Mouse (Mus musculus): ENCODE measurements around the gene Cdh22. TPM values are rescaled to one million over a fixed set of nuclear protein-coding genes. Genes with fewer than 3 reads are reported as not detected.

Cdh22 gene
- polyA plus RNA-seq, 1 experiment from 2014 or later: 0.91 TPM

- WGBS: 65% methylated on average over 4 of the region's 4 CpGs
- H3K27ac ChIP-seq (replicated peaks): no peak overlapping the region
- H3K9me3 ChIP-seq: no peaks in the 10 kb centered on the region
- H3K4me1 ChIP-seq: peaks cover 19% of the 10 kb centered on the region
- H3K36me3 ChIP-seq (replicated peaks): no peaks in the 10 kb centered on the region
- no peak overlapping the region for H3K4me3 ChIP-seq
- DNase-seq (ENCODE audit: low spot score): no peak
- H3K27me3 ChIP-seq (replicated peaks; ENCODE audit: low read depth, poor library complexity, severe bottlenecking): peaks cover 19% of the 10 kb centered on the region; the same call in 1 of the 2 replicates
Measured at GRCm38 (mm10) chr2:165158317-165158716, 76.3 kb downstream of the Cdh22 start.

DNA sequence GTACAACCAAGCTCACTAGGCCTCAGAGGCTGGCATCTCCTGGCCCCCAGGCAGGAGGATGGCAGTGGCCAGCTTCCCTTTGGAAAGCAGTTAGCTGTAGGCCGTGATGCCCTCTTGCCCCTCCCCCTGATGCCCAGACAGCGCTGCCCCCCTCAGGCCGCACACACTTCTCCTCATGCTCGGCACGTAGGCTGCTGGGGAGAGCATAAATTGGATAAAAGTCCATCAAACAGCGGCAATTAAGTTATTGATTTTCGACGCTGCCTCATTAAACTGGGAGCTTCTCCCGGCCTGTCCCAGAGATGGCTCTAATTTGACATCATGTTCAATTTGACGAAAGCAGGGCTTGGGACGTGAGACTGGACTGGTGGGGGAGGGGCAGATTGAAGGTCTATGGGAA is 76.8 kb downstream of the Cdh22 start:
- H3K36me3 ChIP-seq (replicated peaks): no peaks in the 10 kb centered on the region
- peaks cover 23% of the 10 kb centered on the region for H3K27me3 ChIP-seq (replicated peaks; ENCODE audit: low read depth, poor library complexity, severe bottlenecking)
- WGBS: 69% methylated on average over 11 of the region's 11 CpGs
- no peak for DNase-seq (ENCODE audit: low spot score)
- no peak overlapping the region for H3K4me3 ChIP-seq
- no peaks in the 10 kb centered on the region for H3K9me3 ChIP-seq
- H3K27ac ChIP-seq (replicated peaks): no peak overlapping the region
- H3K4me1 ChIP-seq: peaks cover 19% of the 10 kb centered on the region

DNA sequence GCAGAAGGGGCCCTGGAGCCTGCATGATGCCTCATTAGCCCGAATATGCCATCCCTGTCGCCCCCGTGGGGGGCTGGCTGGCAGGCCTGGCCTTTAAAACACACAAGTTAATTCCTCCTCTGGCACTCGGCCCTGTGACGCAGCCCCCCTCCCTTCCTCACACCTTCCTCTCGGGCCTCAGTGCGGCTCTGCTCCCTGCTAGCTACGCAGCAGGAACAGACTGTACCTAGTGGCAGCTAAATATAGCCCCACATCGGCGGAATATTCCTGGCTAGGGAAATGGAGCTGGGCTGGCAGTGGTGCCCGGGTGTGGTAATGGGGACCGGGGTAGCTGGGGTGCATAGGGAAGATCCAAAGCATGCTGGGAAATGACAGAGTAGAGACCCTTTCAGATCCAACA is 81.6 kb downstream of the Cdh22 start:
- peaks cover 12% of the 10 kb centered on the region; the same call in 1 of the 2 replicates for H3K4me1 ChIP-seq
- DNase-seq (ENCODE audit: low spot score): no peak
- H3K9me3 ChIP-seq: no peaks in the 10 kb centered on the region
- no peak overlapping the region for H3K4me3 ChIP-seq
- 53% methylated on average over 12 of the region's 12 CpGs for WGBS
- H3K27me3 ChIP-seq (replicated peaks; ENCODE audit: low read depth, poor library complexity, severe bottlenecking): peaks cover 15% of the 10 kb centered on the region
- H3K36me3 ChIP-seq (replicated peaks): no peaks in the 10 kb centered on the region
- no peak overlapping the region for H3K27ac ChIP-seq (replicated peaks)

DNA sequence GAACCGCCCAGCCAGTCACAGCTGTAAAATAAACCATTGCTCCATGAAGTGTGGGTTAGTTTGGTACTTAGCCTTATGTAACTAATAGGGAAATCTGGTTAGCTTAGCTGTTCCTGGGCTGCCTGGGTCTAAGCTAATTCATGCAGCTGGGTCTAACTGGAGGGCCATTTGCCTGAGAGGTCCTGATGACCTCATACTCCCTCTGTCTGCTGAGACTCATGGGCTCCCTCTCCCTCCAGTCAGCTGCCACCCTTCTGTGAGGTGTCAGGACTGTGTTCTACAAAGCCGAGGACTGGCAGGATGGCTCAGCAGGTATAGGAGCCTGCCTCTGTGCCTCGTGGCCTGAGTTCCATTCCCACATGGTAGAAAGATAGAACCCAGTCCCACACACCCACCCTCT is 84.9 kb downstream of the Cdh22 start:
- DNase-seq (ENCODE audit: low spot score): no peak
- Histone ChIP-seq H3K27me3 (replicated peaks; ENCODE audit: low read depth, poor library complexity, severe bottlenecking) (peaks cover 26% of the 10 kb centered on the region), H3K9me3 (no peaks in the 10 kb centered on the region), H3K27ac (replicated peaks) (no peak overlapping the region), H3K4me3 (no peak overlapping the region), H3K36me3 (replicated peaks) (no peaks in the 10 kb centered on the region), H3K4me1 (0 out of 2 replicates have a peak, but pooled peaks cover 9% of the 10 kb centered on the region)
- WGBS: 75% methylated on average over 3 of the region's 3 CpGs

GRCm38 (mm10) chr2:165145821-165146220 is 88.8 kb downstream of the Cdh22 start:
- Histone ChIP-seq H3K9me3 (no peaks in the 10 kb centered on the region), H3K4me1 (peaks cover 33% of the 10 kb centered on the region), H3K36me3 (replicated peaks) (no peaks in the 10 kb centered on the region), H3K27ac (replicated peaks) (no peak overlapping the region), H3K4me3 (no peak overlapping the region), H3K27me3 (replicated peaks; ENCODE audit: low read depth, poor library complexity, severe bottlenecking) (peaks cover 47% of the 10 kb centered on the region)
- 77% methylated on average over 13 of the region's 13 CpGs for WGBS
- DNase-seq (ENCODE audit: low spot score): no peak

GRCm38 (mm10) chr2:165143487-165143886 is 91.2 kb downstream of the Cdh22 start:
- Histone ChIP-seq H3K27ac (replicated peaks) (no peak overlapping the region), H3K9me3 (no peaks in the 10 kb centered on the region), H3K4me1 (peaks cover 50% of the 10 kb centered on the region), H3K27me3 (replicated peaks; ENCODE audit: low read depth, poor library complexity, severe bottlenecking) (peaks cover 62% of the 10 kb centered on the region), H3K4me3 (no peak overlapping the region), H3K36me3 (replicated peaks) (no peaks in the 10 kb centered on the region)
- 79% methylated on average over 14 of the region's 14 CpGs for WGBS
- DNase-seq (ENCODE audit: low spot score): no peak

- H3K4me1 ChIP-seq: peaks cover 87% of the 10 kb centered on the region
- H3K27me3 ChIP-seq (replicated peaks; ENCODE audit: low read depth, poor library complexity, severe bottlenecking): peaks cover 79% of the 10 kb centered on the region
- whole genome bisulfite sequencing: 11% methylated on average over 16 of the region's 16 CpGs
- DNase-seq (ENCODE audit: low spot score): peak; percentile 74
- H3K36me3 ChIP-seq (replicated peaks): no peaks in the 10 kb centered on the region
- peak overlapping the region; percentile 29; the same call in 1 of the 2 replicates for H3K4me3 ChIP-seq
- H3K27ac ChIP-seq (replicated peaks): peak overlapping the region; percentile 85
- no peaks in the 10 kb centered on the region for H3K9me3 ChIP-seq
Measured at GRCm38 (mm10) chr2:165136049-165136448, 98.6 kb downstream of the Cdh22 start.

DNA sequence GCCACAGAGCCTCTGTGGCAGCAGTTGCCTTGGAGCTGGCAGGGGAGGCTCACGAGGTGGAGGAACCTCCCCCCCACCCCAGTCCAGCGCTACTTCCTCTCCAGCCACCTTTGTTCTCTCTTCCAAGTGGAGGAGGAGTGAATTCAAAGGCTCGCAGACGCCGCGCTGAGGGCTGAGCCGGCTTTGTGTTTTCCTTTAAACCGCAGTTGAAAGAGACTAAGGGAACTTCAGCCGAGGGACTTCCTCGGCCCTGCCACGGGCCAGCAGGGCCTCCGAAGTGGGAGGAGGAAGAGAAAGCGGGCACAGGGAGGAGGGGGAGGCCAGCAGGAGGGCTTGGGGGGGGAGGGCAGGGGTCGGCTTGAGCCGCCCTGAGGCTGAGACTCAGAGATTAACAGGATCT is 101.1 kb downstream of the Cdh22 start:
- Histone ChIP-seq H3K4me3 (peak overlapping the region; percentile 25), H3K27me3 (replicated peaks; ENCODE audit: low read depth, poor library complexity, severe bottlenecking) (peaks cover 84% of the 10 kb centered on the region)

DNA sequence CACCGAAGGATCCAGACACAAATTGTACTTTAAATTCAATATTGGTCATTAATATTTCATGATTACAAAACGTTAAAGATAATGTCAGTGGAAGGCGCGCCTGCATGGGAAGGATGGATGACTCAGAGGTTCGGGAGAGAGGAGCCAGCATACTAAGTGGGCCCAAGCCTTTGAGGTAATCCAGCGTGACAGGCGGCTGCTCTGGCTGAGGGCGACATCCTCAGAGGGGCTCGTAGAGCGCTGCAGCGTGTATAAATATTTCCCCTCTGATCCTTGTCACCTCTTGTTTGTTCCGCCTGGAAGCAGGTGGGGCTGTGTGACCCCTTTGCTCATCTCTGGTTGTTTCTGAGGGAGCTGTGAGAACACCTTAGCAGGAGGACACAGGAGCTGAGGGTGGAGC is 103.2 kb downstream of the Cdh22 start:
- H3K9me3 ChIP-seq: no peaks in the 10 kb centered on the region
- no peak for DNase-seq (ENCODE audit: low spot score)
- H3K4me3 ChIP-seq: no peak overlapping the region
- peak overlapping the region; percentile 48; the same call in 1 of the 2 replicates for H3K27ac ChIP-seq (replicated peaks)
- peaks cover 72% of the 10 kb centered on the region for H3K4me1 ChIP-seq
- H3K36me3 ChIP-seq (replicated peaks): no peaks in the 10 kb centered on the region
- WGBS: 31% methylated on average over 12 of the region's 12 CpGs
- peaks cover 94% of the 10 kb centered on the region for H3K27me3 ChIP-seq (replicated peaks; ENCODE audit: low read depth, poor library complexity, severe bottlenecking)

More for the DNA sequence above, 101.1 kb downstream of the Cdh22 start:
- H3K9me3 ChIP-seq: no peaks in the 10 kb centered on the region
- peak; percentile 73 for DNase-seq (ENCODE audit: low spot score)
- peaks cover 74% of the 10 kb centered on the region for H3K4me1 ChIP-seq
- WGBS: under 1% methylated on average over 15 of the region's 15 CpGs
- H3K36me3 ChIP-seq (replicated peaks): no peaks in the 10 kb centered on the region
- H3K27ac ChIP-seq (replicated peaks): peak overlapping the region; percentile 85

GRCm38 (mm10) chr2:165129189-165129588 is 105.5 kb downstream of the Cdh22 start:
- no peak for DNase-seq (ENCODE audit: low spot score)
- H3K36me3 ChIP-seq (replicated peaks): no peaks in the 10 kb centered on the region
- no peak overlapping the region for H3K27ac ChIP-seq (replicated peaks)
- H3K4me1 ChIP-seq: peaks cover 54% of the 10 kb centered on the region
- no peak overlapping the region for H3K4me3 ChIP-seq
- WGBS: 60% methylated on average over 4 of the region's 4 CpGs
- peaks cover 92% of the 10 kb centered on the region for H3K27me3 ChIP-seq (replicated peaks; ENCODE audit: low read depth, poor library complexity, severe bottlenecking)
- no peaks in the 10 kb centered on the region for H3K9me3 ChIP-seq

GRCm38 (mm10) chr2:165126896-165127562 is 107.6 kb downstream of the Cdh22 start:
- WGBS: 33% methylated on average over 10 of the region's 10 CpGs
- H3K4me1 ChIP-seq: peaks cover 37% of the 10 kb centered on the region
- no peaks in the 10 kb centered on the region for H3K9me3 ChIP-seq

GRCm38 (mm10) chr2:165121206-165121840 is 113.3 kb downstream of the Cdh22 start:
- no peak overlapping the region for H3K27ac ChIP-seq (replicated peaks)
- peaks cover 32% of the 10 kb centered on the region for H3K4me1 ChIP-seq
- no peaks in the 10 kb centered on the region for H3K9me3 ChIP-seq
- WGBS: 39% methylated on average over 10 of the region's 10 CpGs
- H3K36me3 ChIP-seq (replicated peaks): no peaks in the 10 kb centered on the region
- peaks cover 68% of the 10 kb centered on the region for H3K27me3 ChIP-seq (replicated peaks; ENCODE audit: low read depth, poor library complexity, severe bottlenecking)
- H3K4me3 ChIP-seq: no peak overlapping the region
- peak; percentile 45 for DNase-seq (ENCODE audit: low spot score)

More at GRCm38 (mm10) chr2:165126896-165127562, 107.6 kb downstream of the Cdh22 start:
- no peak for DNase-seq (ENCODE audit: low spot score)
- Histone ChIP-seq H3K4me3 (no peak overlapping the region), H3K27ac (replicated peaks) (0 out of 2 replicates have a peak overlapping the region, but pooled peaks have one; percentile 21), H3K36me3 (replicated peaks) (no peaks in the 10 kb centered on the region), H3K27me3 (replicated peaks; ENCODE audit: low read depth, poor library complexity, severe bottlenecking) (peaks cover 78% of the 10 kb centered on the region)

DNA sequence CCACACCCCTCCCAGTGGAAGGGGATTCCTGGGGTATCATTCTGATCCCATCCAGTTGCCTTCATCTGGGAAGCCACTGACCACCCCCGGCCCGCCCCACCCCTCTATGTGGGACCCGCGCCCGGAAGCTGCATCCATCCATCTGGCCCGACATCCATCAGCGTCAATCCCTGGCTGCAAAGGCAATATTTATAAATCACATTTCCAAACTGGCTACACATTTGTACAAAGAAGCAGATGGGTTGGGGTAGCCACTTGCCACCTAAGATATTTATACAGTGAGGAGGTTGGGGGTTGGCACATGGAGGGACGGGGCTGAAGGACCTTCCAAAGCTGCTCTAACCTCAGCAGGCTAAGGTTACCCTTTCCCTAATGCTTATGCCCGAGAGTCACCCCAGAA is 113.9 kb downstream of the Cdh22 start:
- H3K4me1 ChIP-seq: peaks cover 31% of the 10 kb centered on the region
- 81% methylated on average over 9 of the region's 9 CpGs for WGBS
- no peaks in the 10 kb centered on the region for H3K9me3 ChIP-seq
- no peak for DNase-seq (ENCODE audit: low spot score)
- no peak overlapping the region for H3K27ac ChIP-seq (replicated peaks)
- peaks cover 68% of the 10 kb centered on the region for H3K27me3 ChIP-seq (replicated peaks; ENCODE audit: low read depth, poor library complexity, severe bottlenecking)
- H3K36me3 ChIP-seq (replicated peaks): no peaks in the 10 kb centered on the region
- no peak overlapping the region for H3K4me3 ChIP-seq

Measured in embryonic facial prominence, embryonic 10.5 days (tissue).